Mouse (Mus musculus) neural tube, embryonic 13.5 days (tissue): ENCODE data around the gene Gm49510. TPM values are rescaled to one million over a fixed set of nuclear protein-coding genes. Genes with fewer than 3 reads are reported as not detected.
A peak's percentile ranks its signal among the peaks of the same experiment; 100 is the strongest.

Source experiments
- ATAC-seq: fragments of 200-750 bp; cut with Nextera tagmentation; 2 replicates; pipeline ENCODE4 v1.8.0; 2017; ENCODE audit warnings: low read depth, mild to moderate bottlenecking, moderate TSS enrichment, moderate library complexity
- H3K27ac ChIP-seq: fragments of 300-500 bp; sonication (generic); replicated peaks from 2 replicates; pipeline ENCODE4 v1.5.1; 2015; ENCODE audit warnings: moderate library complexity, mild to moderate bottlenecking, inconsistent platforms
- H3K27me3 ChIP-seq: fragments of 300-500 bp; sonication (generic); 2 replicates; pipeline ENCODE4 v1.6.1; 2015; ENCODE audit warnings: mild to moderate bottlenecking, inconsistent platforms
- H3K36me3 ChIP-seq: fragments of 300-500 bp; sonication (generic); 2 replicates; pipeline ENCODE4 v1.6.1; 2015; ENCODE audit warnings: mild to moderate bottlenecking, inconsistent platforms
- H3K4me1 ChIP-seq: fragments of 300-500 bp; sonication (generic); replicated peaks from 2 replicates; pipeline ENCODE4 v1.6.1; 2015; ENCODE audit warnings: inconsistent platforms
- H3K4me2 ChIP-seq: fragments of 300-500 bp; sonication (generic); 2 replicates; pipeline ENCODE4 v1.6.1; 2015; ENCODE audit warnings: inconsistent platforms, mild to moderate bottlenecking, moderate library complexity
- H3K4me3 ChIP-seq: fragments of 300-500 bp; sonication (generic); 2 replicates; pipeline ENCODE4 v1.5.1; 2015; ENCODE audit warnings: mild to moderate bottlenecking, inconsistent platforms
- H3K9ac ChIP-seq: fragments of 300-500 bp; sonication (generic); 2 replicates; pipeline ENCODE4 v1.6.1; 2015; ENCODE audit warnings: moderate library complexity, mild to moderate bottlenecking, inconsistent platforms
- H3K9me3 ChIP-seq: fragments of 300-500 bp; sonication (generic); 2 replicates; pipeline ENCODE4 v1.6.1; 2016; ENCODE audit warnings: inconsistent platforms
- WGBS: fragments of 180-500 bp; shearing (Covaris S2); methylation state at CpG from one replicate; pipeline ENCODE4 v1.1.7; 2015; 5-methylcytosine and 5-hydroxymethylcytosine counted together
- polyA plus RNA-seq: library from polyadenylated mRNA; unstranded; fragments of >200 nt; fragmentation: Nextera tagmentation; extraction: Ambion mirVana; gene quantifications from 2 replicates; pipeline ENCODE4 v1.2.1, GENCODE M21; 2015

The Gm49510 gene
- polyA plus RNA-seq, 1 experiment from 2014 or later, result not detected

DNA sequence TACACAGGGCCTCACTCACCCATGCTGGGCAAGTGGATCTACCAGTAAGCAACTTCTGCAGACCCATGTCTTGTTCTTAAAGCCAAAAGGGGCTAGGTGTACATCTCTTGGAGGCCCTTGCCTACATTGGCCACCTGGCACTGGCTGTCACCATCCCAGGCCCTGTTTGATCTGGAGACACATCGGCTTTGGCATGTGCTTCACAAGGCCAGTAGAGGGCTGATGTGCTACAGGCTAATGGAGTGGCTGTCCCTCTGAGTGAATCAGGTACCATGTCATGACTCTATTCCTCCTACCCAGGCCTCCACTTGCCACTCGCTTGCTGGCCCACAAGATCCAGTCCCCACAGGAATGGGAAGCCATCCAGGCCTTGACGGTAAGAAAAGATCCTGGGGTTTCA is 17.6 kb upstream of the Gm49510 start:
- WGBS, result 88% methylated on average over 3 of the region's 3 CpGs
- H3K4me3 ChIP-seq, result no peak overlapping the region
- no peaks in the 10 kb centered on the region for H3K9me3 ChIP-seq
- ATAC-seq, result no peak
- no peak overlapping the region for H3K4me2 ChIP-seq
- H3K27ac ChIP-seq, result no peak overlapping the region
- peaks cover 68% of the 10 kb centered on the region for H3K36me3 ChIP-seq
- peaks cover 16% of the 10 kb centered on the region for H3K4me1 ChIP-seq
- no peaks in the 10 kb centered on the region for H3K27me3 ChIP-seq
- H3K9ac ChIP-seq, result no peak overlapping the region

- ATAC-seq, result no peak
- no peak overlapping the region for H3K4me3 ChIP-seq
- H3K36me3 ChIP-seq, result peaks cover 94% of the 10 kb centered on the region
- H3K27me3 ChIP-seq, result no peaks in the 10 kb centered on the region
- no peak overlapping the region for H3K9ac ChIP-seq
- no peak overlapping the region for H3K4me2 ChIP-seq
- H3K9me3 ChIP-seq, result no peaks in the 10 kb centered on the region
- 44% methylated on average over 13 of the region's 13 CpGs for WGBS
- no peak overlapping the region for H3K27ac ChIP-seq
- peaks cover 14% of the 10 kb centered on the region; the same call in 1 of the 2 replicates for H3K4me1 ChIP-seq
These were observed 10.0 kb upstream of the Gm49510 start for GRCm38 (mm10) chr15:78889401-78889853.

GRCm38 (mm10) chr15:78892440-78892839 is 7.0 kb upstream of the Gm49510 start:
- no peaks in the 10 kb centered on the region for H3K27me3 ChIP-seq
- no peak overlapping the region for H3K27ac ChIP-seq
- no peak overlapping the region for H3K9ac ChIP-seq
- peaks cover 21% of the 10 kb centered on the region; the same call in 1 of the 2 replicates for H3K4me1 ChIP-seq
- WGBS, result 67% methylated on average over 7 of the region's 7 CpGs
- H3K9me3 ChIP-seq, result no peaks in the 10 kb centered on the region
- H3K36me3 ChIP-seq, result peaks cover 70% of the 10 kb centered on the region
- no peak overlapping the region for H3K4me2 ChIP-seq
- no peak overlapping the region for H3K4me3 ChIP-seq
- ATAC-seq, result no peak

- H3K4me1 ChIP-seq, result peaks cover 28% of the 10 kb centered on the region
- no peak overlapping the region for H3K4me3 ChIP-seq
- H3K36me3 ChIP-seq, result peaks cover 48% of the 10 kb centered on the region
- H3K9me3 ChIP-seq, result no peaks in the 10 kb centered on the region
- H3K27me3 ChIP-seq, result peaks cover 15% of the 10 kb centered on the region
- no peak for ATAC-seq
- no peak overlapping the region; the same call in 1 of the 2 replicates for H3K27ac ChIP-seq
- 72% methylated on average over 13 of the region's 13 CpGs for WGBS
- no peak overlapping the region for H3K9ac ChIP-seq
- no peak overlapping the region for H3K4me2 ChIP-seq
These were observed 4.7 kb upstream of the Gm49510 start for GRCm38 (mm10) chr15:78894726-78895125.

- no peak overlapping the region for H3K9ac ChIP-seq
- WGBS, result 80% methylated on average over 2 of the region's 2 CpGs
- H3K27ac ChIP-seq, result no peak overlapping the region
- H3K4me3 ChIP-seq, result no peak overlapping the region
- no peak overlapping the region for H3K4me2 ChIP-seq
- ATAC-seq, result no peak
- H3K36me3 ChIP-seq, result peaks cover 39% of the 10 kb centered on the region
- H3K9me3 ChIP-seq, result no peaks in the 10 kb centered on the region
- peaks cover 39% of the 10 kb centered on the region for H3K4me1 ChIP-seq
- H3K27me3 ChIP-seq, result peaks cover 25% of the 10 kb centered on the region
These were observed 3.7 kb upstream of the Gm49510 start for GRCm38 (mm10) chr15:78895741-78896140.

DNA sequence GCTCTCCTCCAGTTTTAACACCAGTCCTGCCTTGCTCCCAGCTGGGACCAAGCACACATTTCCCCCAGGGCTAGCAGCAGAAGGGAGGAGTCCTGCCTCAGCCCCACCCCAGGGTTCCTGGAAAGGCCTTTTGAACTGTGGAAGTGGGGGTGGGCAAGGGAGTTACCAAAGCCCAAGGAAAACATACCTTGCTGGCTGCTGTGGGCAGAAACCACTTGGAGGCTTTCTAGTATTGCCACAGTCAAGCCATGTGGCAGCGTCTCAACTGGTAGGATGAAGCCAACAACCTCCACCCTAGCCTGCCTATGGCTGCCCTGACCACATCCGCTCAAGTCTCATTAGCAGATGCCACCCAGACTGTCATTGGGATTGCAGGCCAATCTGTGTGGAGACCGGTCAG is 3.3 kb upstream of the Gm49510 start:
- Histone ChIP-seq H3K4me2 (no peak overlapping the region), H3K27ac (no peak overlapping the region), H3K9me3 (no peaks in the 10 kb centered on the region), H3K36me3 (peaks cover 34% of the 10 kb centered on the region), H3K27me3 (peaks cover 29% of the 10 kb centered on the region), H3K4me3 (no peak overlapping the region), H3K4me1 (peaks cover 43% of the 10 kb centered on the region), H3K9ac (no peak overlapping the region)
- ATAC-seq, result no peak
- 85% methylated on average over 3 of the region's 3 CpGs for WGBS

DNA sequence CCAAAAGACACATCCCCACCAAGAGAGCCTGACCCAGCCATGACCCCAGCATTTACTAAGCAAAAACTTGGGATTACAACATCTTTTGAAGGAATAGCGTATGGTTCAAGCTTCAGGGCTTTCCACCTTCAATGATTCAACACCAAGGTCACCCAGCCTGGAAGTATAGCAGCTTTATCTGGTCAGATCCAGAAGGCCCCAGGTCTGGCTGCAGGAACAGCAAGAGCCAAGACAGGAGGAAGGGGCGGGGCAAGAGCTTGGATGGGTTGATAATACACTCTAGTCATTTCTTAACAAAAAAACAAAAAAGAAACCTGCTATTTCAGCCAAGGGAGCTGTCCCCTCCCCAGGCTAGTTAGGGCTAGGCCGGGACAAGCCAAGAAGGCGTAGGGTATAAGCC is 2.0 kb upstream of the Gm49510 start:
- H3K27me3 ChIP-seq, result peaks cover 35% of the 10 kb centered on the region
- H3K9ac ChIP-seq, result no peak overlapping the region
- ATAC-seq, result no peak
- no peak overlapping the region for H3K4me2 ChIP-seq
- H3K27ac ChIP-seq, result no peak overlapping the region
- H3K4me1 ChIP-seq, result peaks cover 46% of the 10 kb centered on the region
- peaks cover 21% of the 10 kb centered on the region for H3K36me3 ChIP-seq
- H3K9me3 ChIP-seq, result no peaks in the 10 kb centered on the region
- WGBS, result 94% methylated on average over 4 of the region's 4 CpGs
- no peak overlapping the region for H3K4me3 ChIP-seq

DNA sequence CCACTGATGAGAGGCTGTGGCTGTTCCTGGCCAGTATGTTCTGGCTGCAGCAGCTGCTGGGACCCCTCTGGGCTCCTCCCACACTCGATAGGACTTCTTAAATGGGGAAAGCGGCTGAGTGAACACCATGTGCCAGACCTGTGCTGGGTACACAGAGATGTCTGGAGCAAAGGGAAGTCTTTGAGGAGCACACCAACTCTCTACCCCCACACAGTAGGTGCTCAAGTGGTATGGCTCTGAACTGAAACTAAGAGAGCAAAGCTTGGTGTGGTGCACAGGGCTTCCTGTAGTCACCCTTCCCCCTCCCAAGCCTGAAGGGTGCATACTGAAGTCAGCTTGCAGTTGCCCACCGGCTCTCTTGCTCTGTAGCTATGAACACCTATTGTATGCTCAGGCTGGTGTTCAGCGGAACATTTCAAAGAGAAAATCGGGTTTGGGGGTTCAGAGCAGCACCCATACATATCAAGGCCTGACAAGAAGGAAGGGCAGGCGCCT is 913 bp upstream of the Gm49510 start:
- ATAC-seq, result no peak
- H3K27me3 ChIP-seq, result peaks cover 35% of the 10 kb centered on the region
- 0 out of 2 replicates have a peak overlapping the region, but pooled peaks have one; percentile 73 for H3K9ac ChIP-seq
- no peak overlapping the region for H3K4me3 ChIP-seq
- no peaks in the 10 kb centered on the region for H3K9me3 ChIP-seq
- H3K4me1 ChIP-seq, result peaks cover 40% of the 10 kb centered on the region
- H3K27ac ChIP-seq, result no peak overlapping the region
- 59% methylated on average over 6 of the region's 6 CpGs for WGBS
- 0 out of 2 replicates have a peak overlapping the region, but pooled peaks have one; percentile 90 for H3K4me2 ChIP-seq
- peaks cover 10% of the 10 kb centered on the region for H3K36me3 ChIP-seq

DNA sequence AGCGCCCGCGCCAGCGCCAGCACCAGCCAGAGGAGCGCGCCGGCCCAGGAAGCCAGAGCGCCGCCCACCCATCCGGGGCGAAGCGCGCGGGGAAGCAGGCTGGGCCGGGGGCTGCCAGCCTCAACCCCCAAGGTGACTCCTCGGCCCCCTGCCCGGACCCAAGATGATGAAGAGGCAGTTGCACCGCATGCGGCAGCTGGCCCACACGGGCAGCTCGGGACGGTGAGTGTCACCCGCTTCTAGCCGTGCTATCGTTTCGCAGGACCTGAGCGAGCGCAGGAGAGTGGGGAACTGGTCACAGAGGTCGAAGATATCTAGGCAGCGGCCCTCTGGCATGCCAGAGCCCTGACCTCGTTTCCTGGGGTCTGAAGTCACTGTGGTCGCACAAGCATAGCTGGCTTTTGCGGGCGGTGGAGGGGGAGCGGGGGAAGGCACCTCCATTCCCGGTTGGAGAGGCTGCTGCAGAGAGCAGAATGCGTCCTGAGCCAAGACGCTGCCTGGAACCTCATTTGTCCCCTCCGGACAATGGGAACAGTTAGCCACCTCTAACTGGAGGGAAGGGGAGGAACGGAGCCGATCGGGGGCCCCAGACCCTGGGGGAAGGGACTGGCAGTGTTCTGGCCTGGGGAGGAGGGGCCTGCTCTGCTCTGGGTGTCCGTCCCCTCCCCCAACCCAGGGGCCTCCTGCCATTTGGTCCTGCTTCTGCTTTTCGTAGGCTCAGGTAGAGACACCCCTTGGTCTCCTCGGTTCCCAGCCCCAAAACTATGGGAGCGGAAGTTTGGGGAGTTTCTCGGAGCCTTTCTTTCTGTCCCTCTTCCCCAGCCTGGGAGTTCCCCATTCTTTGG is 495 bp downstream of the Gm49510 start, which contains the start of gene Sh3bp1:
TSS of gene Sh3bp1 (plus strand) at position 29 of the 845 bp plus-strand sequence.
- no peak for ATAC-seq
- H3K9me3 ChIP-seq, result no peaks in the 10 kb centered on the region
- peak within 1 kb of the TSS; percentile 51 for H3K4me3 ChIP-seq
- H3K27ac ChIP-seq, result no peak within 1 kb of the TSS
- peaks cover 2% of the 10 kb centered on the region; the same call in 1 of the 2 replicates for H3K36me3 ChIP-seq
- H3K9ac ChIP-seq, result peak within 1 kb of the TSS; percentile 73
- peaks cover 32% of the 10 kb centered on the region for H3K4me1 ChIP-seq
- 2% methylated on average over 45 of the region's 47 CpGs for WGBS
- H3K27me3 ChIP-seq, result peaks cover 35% of the 10 kb centered on the region
- H3K4me2 ChIP-seq, result peak within 1 kb of the TSS; percentile 90

DNA sequence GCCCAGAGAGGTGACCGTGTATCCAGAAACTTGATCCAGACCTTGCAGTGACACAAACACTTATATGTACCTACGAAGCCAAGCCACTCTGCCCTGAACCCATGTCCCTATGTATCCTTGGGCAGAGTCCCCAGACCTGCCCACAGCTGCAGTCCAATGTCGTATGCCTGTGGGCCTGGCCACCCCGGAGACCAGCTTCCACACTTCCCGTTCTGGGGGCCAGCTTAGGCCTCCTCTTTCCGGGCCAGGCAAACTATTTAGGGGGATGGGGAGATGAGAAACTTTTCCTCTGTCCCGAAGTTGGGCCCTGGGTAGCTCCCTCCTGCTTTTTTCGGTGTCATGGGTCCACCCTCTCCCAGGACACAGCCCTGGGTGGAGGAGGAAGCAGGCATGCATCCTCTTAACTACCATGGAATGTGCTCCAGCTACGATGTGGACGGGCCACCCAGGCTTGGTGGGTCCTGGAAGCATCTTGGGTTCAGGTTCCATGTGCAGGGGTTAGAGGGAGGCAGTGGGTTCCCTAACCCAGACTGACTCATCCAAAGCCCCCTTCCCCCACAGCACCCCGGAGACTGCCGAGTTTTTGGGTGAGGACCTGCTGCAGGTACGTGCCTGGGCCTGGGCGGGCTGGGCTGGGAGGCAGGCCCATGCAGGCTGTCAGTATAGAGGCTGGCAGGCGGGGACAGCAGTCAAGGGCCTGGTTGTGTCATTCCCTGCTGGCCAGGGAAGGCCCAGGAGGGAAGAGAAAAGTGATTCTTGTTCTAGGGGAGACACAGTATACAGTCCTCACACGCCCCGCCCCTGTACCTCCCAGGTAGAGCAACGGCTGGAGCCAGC is 1.3 kb downstream of the Gm49510 start:
- ATAC-seq, result no peak
- Histone ChIP-seq H3K27ac (no peak overlapping the region), H3K9ac (peak overlapping the region; percentile 73), H3K4me2 (peak overlapping the region; percentile 90), H3K4me3 (peak overlapping the region; percentile 51), H3K4me1 (peaks cover 30% of the 10 kb centered on the region), H3K36me3 (no peaks in the 10 kb centered on the region), H3K27me3 (peaks cover 35% of the 10 kb centered on the region), H3K9me3 (no peaks in the 10 kb centered on the region)
- WGBS, result 22% methylated on average over 18 of the region's 18 CpGs

GRCm38 (mm10) chr15:78901422-78901789 is 1.9 kb downstream of the Gm49510 start:
- no peak for ATAC-seq
- H3K27me3 ChIP-seq, result peaks cover 35% of the 10 kb centered on the region
- peaks cover 25% of the 10 kb centered on the region for H3K4me1 ChIP-seq
- no peaks in the 10 kb centered on the region for H3K9me3 ChIP-seq
- H3K4me2 ChIP-seq, result peak overlapping the region; percentile 90; the same call in 1 of the 2 replicates
- H3K36me3 ChIP-seq, result no peaks in the 10 kb centered on the region
- H3K4me3 ChIP-seq, result 0 out of 2 replicates have a peak overlapping the region, but pooled peaks have one; percentile 51
- H3K27ac ChIP-seq, result no peak overlapping the region
- no peak overlapping the region for H3K9ac ChIP-seq
- WGBS, result 33% methylated on average over 8 of the region's 8 CpGs

- Histone ChIP-seq H3K36me3 (no peaks in the 10 kb centered on the region), H3K27me3 (peaks cover 35% of the 10 kb centered on the region), H3K9me3 (no peaks in the 10 kb centered on the region), H3K9ac (no peak overlapping the region), H3K27ac (no peak overlapping the region), H3K4me3 (no peak overlapping the region), H3K4me1 (peaks cover 25% of the 10 kb centered on the region), H3K4me2 (no peak overlapping the region)
- no peak for ATAC-seq
- WGBS, result 15% methylated on average over 2 of the region's 2 CpGs
These were observed 3.8 kb downstream of the Gm49510 start for GRCm38 (mm10) chr15:78903243-78903642.
